Mouse (Mus musculus): ENCODE measurements around the gene 2610044O15Rik8. TPM values are rescaled to one million over a fixed set of nuclear protein-coding genes. Genes with fewer than 3 reads are reported as not detected.

2610044O15Rik8 gene
- polyA plus RNA-seq (2014; fragmentation: Illumina TruSeq; extraction: RNeasy Lipid Tissue Mini Kit (QIAGEN cat#74804); ENCODE audit: low read depth, low replicate concordance): 52.6 TPM

DNA sequence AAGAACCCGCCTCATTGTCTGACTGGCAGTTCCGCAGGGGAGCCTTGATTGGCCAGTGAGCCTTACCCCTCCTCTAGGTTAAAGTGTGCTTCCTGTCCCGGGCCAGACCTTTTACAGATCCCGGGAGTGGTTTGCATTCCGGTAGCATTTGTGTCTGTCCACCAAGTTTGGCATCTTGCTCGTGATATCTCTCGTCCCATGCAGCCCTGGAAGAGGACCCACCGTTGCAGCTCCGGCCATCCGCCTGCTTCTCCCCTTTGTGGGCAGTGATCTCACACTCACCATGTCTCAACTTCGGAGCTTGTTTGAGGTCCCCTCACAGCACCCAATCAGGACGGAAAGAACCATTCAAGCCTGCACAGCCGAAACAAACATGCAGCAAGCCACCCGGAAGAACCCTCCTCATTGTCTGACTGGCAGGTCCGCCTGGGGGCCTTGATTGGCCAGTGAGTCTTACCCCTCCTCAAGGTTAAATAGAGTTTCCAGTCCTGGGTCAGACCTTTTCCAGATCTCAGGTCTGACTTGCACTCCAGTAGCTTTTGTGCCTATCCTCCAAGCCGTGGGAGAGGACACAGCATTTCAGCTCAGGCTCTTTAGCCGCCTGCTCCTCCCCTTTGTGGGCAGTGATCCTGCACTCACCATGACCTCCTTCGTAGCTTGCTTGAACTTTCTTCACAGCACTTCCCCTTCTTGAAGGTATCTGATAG lies at the start of gene 2610044O15Rik8:
TSS of gene 2610044O15Rik8 (minus strand) at position 380 of the 707 bp plus-strand sequence.

Other genes with a start within 250 kb of the 2610044O15Rik8 start
- gene Ccdc7a, start 168.9 kb downstream of the 2610044O15Rik8 start, polyA plus RNA-seq (2014; fragmentation: Illumina TruSeq; extraction: RNeasy Lipid Tissue Mini Kit (QIAGEN cat#74804); ENCODE audit: low read depth, low replicate concordance): not detected
- not detected for gene Ccdc7b, start 167.3 kb downstream of the 2610044O15Rik8 start, polyA plus RNA-seq (2014; fragmentation: Illumina TruSeq; extraction: RNeasy Lipid Tissue Mini Kit (QIAGEN cat#74804); ENCODE audit: low read depth, low replicate concordance)
- gene Gm10999, start 102.7 kb downstream of the 2610044O15Rik8 start, polyA plus RNA-seq (2014; fragmentation: Illumina TruSeq; extraction: RNeasy Lipid Tissue Mini Kit (QIAGEN cat#74804); ENCODE audit: low read depth, low replicate concordance): not detected

Data from kidney, adult 10 weeks (tissue).